Mouse (Mus musculus) bone marrow macrophage, adult 2 months (primary cell): Measurements from ENCODE around the gene Pold1.

Experiments used
- CTCF ChIP-seq: IDR thresholded peaks from 2 replicates; pipeline ENCODE4 v1.5.1; 2012; ENCODE audit warnings: low read depth, mild to moderate bottlenecking, low read length, moderate library complexity
- POLR2A ChIP-seq: IDR thresholded peaks from 2 replicates; pipeline ENCODE4 v1.6.1; 2012; ENCODE audit warnings: mild to moderate bottlenecking, low read depth, low read length, borderline replicate concordance

- TF ChIP-seq CTCF (no peak), POLR2A (no peak)
Measured at GRCm38 (mm10) chr7:44593051-44593450, 44.4 kb upstream of the Pold1 start.
